Mouse (Mus musculus) CD4-positive, CD25-positive, alpha-beta regulatory T cell, adult 2 months (primary cell): ENCODE measurements around the gene Nhsl1.

Experiments
- DNase-seq: peaks from one replicate; pipeline ENCODE4 v3.0.0-alpha.2; 2012; ENCODE audit warnings: low read depth, low spot score

The Nhsl1 gene

DNA sequence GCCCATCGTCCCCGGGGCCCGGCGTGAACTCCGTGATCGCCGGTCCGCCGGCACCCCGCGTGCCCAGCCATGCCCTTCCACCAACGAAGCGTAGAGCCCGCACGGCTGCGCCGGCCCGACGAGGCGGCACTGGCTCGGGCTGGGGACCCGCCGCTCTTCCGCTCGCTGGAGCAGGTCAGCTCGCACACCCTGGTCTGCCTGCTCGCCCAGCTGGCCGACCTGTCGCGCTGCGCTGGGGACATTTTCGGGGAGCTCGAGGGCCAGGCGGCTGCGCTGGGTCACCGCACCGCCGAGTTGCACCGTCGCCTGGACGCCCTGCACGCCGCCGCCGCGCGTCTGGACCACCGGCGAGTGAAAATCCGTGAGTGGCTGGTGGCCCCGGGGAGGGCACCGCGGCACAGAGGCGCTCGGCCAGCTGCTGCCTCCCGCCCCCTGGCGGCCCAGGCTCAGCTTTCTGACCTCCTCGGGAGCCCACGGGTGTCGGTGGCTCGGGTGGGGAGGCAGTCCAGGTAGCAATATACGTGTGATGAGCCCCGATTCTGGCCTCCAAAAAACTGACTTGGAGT, at the start of gene Nhsl1:
Gene Nhsl1, plus strand, starts transcription at position 70 of the 566 bp plus-strand sequence.
- peak; percentile 38 for DNase-seq

DNA sequence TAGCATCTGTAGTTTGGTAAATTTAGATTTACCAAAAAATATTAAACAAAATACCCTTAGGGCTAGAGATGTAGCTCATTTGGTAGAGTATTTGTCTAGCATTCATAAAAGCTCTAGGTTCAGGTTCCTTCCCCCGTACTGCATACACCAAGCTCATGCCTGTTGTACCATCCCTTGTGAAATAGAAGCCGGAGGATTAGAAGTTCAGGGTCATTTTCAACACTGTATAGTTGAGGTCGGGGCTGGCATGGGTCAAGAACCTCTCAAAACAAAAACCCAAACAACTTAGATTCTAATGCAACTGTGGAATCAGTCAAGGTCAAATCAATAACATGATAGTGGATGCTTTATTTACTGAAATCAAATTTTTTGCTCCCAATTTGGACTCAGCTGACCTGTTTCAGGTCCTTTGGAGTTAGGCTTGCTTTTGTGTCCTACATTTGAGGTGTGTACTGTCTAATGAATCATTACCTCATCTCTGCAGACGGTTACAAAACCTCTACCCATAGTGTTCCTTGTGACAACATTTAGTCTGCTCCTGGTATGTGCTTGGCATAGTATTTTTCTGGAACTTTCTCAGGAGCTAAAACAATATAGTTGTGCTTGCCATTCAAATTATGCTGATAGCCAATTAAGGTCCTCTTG, 42.6 kb upstream of the Nhsl1 start:
- no peak for DNase-seq

DNA sequence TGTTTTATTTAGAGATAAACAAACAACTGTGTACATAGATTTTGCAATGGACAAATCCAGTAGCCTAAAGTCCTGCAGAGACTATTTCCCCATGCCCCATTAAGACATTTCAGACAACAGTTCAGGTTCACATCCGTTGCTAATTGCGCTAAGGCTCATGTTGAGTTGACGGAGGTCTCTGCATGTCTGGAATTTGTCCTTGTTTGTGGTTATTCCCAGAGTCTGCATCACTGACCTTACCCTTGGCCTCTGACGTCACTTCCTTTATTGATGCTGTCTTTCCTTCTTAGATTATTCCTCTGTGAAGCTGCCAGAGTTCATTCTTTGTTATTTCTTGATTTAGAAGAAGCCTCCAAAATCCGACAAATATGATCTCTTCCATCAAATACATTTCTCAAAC, 34.8 kb upstream of the Nhsl1 start:
- DNase-seq, result no peak

DNA sequence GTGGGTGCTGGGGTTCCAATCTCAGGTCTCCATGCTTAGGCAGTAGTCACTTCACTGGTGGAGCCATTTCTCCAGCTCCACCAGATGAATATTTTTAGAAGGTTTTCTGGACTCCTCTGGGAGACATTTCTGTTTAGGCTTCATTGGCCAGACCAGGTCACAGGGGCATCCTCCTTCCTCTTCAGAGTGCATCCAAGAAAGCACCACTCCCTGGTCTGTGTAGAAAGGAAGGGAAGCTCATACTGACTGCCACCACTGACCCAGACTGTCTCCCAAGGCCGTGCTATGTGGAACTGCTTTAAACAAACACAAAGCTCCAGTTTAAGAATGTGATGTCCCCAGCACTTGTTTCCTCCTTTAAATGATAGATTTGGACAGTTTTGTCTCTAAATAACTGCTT, 29.3 kb upstream of the Nhsl1 start:
- DNase-seq, result no peak

DNA sequence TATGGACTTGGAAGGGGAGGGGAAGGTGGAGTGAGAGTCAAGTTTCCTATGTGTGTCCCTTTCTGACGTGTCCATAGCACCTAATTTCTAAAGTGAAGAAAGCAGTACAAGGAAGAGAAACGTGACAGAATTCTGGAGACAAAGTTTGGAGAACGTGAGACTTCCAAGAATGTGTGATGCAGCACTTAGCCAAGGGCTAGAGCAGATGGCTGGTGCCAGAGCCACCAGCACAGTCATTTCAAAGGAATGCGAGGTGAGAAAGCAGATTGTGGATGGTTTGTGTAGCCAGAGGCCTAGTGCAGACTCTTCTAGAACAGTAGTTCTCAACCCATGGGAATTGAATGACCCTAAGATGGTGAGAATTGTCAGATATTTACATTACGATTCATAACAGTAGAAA, 13.7 kb upstream of the Nhsl1 start:
- no peak for DNase-seq

DNA sequence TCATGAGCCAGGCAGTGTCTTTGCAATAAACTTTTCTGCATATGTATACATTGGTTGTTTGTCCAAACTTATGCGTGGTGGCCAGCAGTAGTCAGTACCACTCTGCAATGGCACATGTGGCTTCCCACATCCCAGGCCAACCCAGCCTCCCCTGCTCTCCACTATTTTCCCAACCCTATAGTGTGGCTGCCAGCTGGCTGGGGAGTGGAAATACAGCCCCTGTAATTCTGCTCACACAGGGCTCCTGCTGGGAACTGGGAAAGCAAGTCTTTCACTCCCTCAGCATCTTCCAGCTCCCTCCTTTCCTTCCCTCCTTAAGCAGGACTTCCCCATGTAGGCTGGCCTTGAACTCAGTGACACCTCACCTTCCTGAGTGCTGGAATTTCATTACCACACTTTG, 3.7 kb upstream of the Nhsl1 start:
- no peak for DNase-seq

DNA sequence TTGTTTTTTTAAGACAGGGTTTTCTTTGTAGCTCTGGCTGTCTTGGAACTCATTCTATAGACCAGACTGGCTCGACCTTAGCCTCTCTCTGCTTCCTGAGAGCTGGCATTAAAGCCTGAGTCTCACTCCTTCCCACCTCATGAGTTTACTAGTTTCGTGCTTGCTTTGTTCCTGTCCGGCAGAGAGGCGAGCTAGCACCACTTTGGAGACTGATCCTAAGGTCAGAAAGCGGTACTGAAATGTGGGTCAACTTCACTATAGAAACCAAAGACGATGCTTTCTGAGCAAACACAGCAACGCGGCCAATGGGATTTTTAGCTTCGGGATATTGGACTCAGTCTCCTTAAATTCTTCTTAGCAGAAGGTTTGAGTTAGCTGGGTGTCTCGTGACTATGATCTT, 1.3 kb upstream of the Nhsl1 start:
- no peak for DNase-seq

DNA sequence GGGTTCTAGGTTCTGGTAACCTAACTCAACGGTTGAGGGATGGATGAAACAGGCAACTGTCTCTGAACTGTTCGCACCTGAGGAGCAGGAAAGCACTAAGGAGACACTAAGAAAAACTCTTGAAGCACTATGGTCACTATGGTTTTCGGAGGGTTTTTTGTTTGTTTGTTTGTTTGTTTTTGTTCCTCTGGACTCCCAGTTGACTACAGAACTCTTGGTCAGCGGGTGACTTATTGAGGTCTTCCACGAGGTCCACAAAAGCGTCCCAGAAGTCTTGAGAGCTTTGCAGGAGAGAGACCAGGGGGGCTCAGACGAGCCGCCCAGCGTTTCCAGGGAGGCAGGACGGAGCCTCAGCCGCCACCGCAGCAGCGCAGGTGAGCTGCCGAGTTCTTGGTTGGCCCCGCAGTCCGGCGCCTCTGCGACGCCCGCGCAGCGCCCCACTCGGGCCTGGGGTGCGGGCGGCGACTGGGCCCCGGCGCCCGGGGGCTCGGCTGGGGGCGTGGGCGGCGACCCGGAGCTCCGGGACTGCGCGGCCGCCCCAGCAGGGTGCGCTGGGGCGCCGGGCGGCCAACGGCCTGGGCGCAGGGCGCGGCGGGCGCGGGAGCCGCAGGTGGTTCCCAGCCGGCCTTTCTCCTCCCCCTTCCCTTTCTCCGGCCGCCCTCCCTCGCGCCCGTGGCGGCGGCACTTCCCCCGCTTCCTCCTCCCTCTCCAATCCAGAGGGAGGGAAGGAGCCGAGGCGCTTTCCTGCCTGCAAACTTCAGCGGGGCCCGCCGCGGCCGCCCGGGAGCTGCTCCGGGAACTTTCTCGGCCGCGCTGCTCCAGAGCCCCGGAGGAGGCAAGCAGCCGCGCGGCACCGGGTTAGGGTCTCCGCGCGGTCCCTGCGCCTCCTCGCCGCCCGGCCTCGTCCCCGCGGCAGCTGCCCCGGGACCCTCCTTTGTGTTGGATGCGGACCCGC, 547 bp upstream of the Nhsl1 start:
- DNase-seq, result peak; percentile 11

DNA sequence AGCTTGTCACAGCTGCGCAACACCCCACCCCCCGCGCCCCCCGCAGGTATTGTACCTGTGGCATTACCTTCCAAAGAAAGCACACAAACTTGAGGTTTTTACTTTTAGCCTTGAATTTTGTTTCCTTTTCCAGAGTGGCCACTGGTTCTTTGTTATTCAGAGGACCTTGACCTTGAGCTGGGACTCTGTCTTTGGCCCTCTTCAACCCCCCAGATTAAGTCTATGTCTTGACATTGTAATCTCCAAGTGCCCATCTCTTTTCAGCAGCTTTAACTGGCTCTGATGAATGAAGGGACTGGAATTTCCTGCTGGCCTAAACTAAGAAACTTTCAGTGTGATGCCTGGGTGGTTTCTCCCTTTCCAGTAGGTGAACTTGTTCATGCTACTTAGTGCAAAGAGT, 906 bp downstream of the Nhsl1 start:
- no peak for DNase-seq

DNA sequence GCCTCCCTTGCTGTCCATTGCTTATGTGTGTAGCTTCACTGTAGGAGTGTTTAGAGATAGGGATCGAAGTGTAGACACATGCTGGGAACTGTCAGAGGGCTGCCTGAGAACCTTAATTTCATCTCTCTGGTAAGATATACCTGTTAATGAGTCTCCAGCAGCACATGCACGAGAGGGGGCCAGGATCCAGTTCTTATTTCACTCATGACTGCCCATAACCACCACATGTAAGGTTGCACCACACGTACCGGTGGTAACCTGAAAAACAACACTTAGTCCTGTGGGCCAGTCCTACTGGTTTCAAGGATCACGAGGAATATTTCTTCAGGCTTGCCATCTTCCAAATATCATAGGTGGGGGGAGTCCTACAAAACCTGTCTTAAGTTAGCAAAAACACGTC, 3.1 kb downstream of the Nhsl1 start:
- no peak for DNase-seq

DNA sequence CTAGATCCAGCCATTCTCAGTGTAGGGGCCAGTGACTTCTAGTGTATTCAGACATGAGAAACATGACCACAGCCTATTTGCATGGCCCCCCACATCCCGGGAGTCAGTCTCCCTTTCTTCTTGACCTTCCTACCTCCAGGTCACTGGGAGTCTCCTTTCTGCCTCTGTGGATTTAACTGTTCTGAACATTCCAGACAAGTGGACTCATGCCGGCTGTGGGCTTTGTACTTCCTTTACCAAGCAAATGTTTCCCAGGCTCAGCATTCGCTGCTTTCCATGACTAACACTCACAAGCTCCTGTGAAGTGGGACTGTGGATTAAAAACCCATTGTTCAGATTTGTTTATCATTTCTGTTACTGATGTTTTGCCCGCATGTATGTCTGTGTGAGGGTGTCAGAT, 4.9 kb downstream of the Nhsl1 start:
- no peak for DNase-seq

DNA sequence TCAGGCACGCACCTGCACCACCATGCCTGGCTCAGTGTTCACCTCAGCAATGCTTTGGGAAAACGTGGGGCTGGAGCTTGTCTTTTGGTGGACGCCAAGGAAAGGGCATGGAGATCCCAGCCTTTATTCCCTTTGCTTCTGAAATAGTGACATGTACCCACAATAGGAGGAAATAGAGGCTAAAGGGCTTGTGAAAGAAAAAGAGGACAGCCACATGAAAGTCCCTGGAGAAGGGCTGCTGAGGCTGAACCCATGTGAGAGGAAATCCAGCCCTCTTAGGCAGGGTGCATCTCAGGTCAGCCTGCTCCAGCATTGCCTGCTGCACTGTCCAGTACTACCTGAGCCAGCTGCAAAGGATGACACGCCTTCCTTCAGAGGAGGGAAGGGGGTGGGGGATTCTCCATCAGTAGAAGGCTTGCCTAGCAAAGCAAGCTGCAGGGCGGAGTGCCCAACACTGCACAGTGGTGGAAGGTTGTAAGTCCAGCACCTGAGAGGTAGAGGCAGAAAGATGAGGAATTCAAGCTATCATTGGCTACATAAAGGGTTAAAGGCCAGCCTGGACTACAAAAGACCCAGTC, 9.6 kb downstream of the Nhsl1 start:
- DNase-seq, result no peak

DNA sequence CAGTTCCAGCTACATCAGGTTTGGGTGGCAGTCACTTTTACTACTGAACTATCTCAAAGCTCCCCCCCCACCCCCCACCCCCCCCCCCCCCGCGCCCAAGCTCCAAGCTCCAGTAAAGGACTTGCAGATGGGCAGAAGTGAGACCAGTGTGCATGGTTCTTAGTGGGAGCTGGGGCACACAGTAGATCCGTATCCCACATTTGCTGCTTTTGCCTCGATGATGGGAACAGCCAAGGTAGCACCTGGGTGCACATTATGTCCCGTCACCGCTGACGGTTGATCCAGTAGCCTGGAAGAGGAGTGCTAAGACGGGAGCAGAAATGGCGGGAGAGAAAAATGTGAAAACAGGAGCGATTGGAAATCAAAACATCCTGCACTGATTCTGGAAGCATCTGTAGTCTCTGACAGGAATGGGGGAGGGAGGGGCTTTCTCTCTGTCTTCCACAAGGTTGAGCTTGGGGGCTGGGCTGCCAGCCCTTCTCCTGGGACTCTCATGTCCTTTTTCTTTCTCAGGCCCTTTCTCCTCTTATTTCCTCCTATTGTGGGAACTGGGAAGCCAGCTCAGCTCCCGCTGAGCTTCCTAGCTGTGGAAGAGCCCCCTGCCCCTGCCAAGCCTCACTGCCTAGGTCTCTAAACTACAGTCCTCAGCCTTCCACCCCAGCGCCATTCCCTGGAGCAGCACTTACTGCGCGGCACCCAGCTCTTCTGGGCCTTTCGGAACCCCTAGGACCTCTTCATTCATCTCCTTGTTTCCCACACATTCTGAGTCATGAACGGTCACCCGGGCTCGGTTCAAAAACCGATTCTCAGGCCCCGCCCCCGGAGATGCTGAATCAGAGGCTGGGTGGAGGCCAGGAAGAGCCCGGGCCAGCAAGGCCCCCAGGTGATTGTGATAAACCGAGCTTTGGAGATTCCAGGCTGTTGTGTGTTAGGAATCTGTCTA, 10.6 kb downstream of the Nhsl1 start:
- DNase-seq, result no peak

DNA sequence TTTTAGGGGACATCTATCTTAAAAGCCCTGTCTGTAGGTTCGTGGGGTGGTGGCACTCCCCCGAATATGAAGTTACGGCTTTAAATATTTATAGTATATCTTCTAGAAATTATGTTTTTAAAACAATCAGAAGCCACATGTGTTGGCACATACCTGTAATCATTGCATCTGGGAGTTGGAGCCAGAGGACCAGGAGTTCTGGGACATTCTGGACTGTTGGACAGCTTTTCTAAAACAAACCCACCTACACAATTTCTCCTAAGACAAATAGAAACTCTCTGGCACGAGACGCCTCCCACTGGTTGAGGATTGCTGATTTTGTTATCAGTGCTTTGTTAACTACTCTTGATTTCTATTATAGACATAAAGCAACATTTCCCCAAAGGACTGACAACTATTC, 11.7 kb downstream of the Nhsl1 start:
- no peak for DNase-seq

DNA sequence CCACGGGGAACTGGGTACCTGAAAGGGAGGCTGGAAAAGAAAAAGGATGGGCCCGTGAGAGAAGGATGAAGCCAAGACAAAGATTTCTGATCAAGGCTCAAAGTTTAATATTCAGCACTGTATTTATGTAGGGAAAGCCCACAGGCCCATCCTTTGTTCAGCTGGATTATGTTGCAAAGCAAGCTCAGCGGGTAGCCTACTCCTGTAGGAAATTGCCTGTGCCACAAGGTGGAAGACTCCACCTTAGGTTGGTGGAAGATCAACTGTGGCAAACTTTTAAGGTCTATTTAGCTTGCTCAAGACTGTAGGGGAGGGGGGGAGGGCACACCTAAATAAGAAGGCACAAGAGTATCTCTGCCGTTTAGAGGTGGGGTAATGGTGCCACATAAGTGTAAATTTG, 14.8 kb downstream of the Nhsl1 start:
- no peak for DNase-seq

DNA sequence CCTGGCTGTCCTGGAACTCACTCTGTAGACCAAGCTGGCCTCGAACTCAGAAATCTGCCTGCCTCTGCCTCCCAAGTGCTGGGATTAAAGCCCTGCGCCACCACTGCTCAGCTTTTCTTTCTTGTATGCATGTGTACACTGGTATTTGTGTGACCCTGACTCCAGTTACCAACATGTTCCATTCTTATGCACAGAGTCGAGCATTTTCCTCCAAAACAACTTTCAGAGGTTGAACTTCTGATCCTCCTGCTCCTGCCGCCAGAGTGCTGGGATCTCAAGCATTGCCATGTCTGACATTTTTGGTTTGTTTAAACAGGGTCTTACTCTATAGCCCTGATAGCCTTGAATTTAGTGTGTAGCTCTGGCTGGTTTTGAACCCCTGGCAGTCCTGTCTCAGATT, 15.4 kb downstream of the Nhsl1 start:
- no peak for DNase-seq

DNA sequence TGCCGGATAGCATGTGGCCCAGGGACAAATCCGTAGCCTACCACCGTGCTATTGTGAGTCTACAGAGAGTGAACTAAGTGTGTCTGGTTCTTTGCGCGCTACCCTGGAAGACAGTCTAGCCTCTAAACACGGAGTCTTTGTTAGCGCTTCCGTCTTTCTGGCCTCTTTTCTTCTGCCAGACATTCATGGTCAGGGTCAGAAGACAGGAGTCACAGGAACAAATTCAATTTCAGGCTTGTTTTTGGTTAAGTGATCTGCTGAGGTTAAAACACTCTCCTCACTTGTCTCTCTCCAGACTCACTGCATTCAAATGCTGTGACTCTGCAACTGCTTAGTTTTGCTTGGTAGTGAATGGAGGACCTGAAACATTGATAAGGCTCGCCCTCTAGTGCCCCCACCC, 15.9 kb downstream of the Nhsl1 start:
- no peak for DNase-seq

DNA sequence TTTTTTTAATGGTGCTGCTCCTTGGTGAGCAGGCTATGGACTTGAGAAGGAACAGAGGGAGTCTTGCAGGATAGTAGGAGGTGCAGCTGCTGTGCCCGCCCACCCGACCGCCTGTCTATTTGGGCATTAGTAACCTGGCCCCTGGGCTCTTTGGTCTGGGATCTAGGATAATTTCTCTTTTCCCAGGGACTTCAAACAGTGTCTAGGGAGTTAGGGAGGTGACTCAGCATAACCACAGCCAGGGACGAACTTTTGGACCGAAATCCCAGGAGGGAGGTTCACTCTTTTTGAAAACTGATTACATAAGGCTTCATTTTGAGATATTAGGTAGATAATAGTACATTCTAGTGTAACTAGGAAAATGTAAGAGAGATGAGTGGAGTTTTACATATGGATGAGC, 18.9 kb downstream of the Nhsl1 start:
- no peak for DNase-seq

DNA sequence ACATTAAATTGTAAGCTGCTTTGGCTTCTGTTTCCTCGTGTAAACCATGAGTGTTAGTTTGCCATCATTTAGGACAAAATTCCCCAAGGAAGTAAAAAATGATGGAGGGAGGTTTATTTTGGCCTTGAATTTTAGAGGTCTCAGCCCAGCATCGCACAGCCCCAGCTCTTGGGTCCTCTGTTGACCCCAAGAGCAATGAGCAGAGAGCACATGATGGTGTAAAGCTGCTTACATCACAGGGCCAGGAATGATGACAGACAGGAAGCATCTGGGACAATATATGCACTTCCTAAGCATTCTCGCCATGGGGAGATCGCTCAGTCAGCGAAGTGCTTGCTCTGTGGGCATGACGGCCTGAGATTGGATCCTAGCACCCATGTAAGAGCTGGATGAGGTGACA, 20.6 kb downstream of the Nhsl1 start:
- no peak for DNase-seq

DNA sequence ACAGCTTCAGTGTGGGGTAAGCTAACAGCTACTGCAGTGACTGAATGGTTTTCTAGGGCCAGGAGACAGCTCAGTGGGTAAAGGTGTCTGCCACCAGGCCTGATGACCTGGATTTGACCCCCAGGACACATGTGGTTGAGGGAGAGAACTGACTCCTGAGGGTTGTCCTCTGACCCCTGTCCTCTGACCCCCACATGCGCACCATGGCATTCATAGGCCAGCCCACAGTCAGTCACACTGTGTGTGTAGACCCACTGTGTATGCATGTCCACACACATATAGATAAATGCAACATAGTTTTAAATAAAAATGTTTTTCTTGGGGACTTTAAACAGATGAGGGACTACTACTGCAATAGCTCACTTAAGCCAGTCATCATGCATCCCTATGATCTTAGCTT, 22.1 kb downstream of the Nhsl1 start:
- no peak for DNase-seq

DNA sequence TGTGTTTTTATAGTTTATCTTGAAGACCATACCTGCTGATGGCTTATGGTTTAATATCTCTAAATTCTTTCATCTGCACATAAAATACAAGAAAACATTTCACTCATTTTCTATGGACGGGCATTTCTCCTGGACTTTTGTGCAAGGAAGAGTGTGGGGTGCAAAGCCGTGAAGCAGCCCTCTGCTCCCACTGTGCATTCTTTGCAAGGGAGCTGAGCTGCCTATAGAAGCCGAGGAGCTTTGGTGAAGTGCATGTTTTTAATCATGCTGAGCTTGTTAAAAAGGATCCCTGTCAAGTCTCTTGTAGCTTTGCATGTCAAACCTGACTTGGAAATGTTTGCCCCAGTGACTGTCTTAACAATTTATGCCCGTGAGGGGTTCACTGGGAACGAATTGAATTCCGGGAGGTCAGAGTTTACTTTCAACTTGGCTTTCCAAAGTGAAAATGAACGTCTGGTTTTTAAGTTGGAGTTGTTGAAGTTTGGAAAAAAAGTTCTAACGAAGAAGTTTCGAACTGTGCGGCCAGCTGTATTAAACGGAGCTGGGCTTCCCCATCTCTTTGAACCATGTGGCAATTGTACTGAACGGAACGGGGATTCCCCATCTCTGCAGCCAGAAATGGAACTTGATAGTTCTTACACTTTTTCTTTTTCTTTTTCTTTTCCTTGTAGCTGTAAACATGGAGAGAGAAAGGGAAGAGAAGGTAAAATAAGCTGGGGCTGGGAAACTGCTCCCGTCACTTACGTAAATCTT, 22.8 kb downstream of the Nhsl1 start:
- peak; percentile 5 for DNase-seq
